Mouse (Mus musculus) embryonic facial prominence, embryonic 12.5 days (tissue): ENCODE results near the gene Ablim2. TPM values are rescaled to one million over a fixed set of nuclear protein-coding genes. Genes with fewer than 3 reads are reported as not detected.
A peak's percentile ranks its signal among the peaks of the same experiment; 100 is the strongest.

Source experiments
- ATAC-seq: fragments of 200-750 bp; cut with Nextera tagmentation; 2 replicates; pipeline ENCODE4 v1.8.0; 2017; ENCODE audit not compliant: insufficient number of reproducible peaks, insufficient read depth, low FRiP score, low TSS enrichment
- H3K27ac ChIP-seq: fragments of 300-500 bp; sonication (generic); 2 replicates; pipeline ENCODE4 v1.5.1; 2016; ENCODE audit warnings: mild to moderate bottlenecking
- H3K27me3 ChIP-seq: fragments of 300-500 bp; sonication (generic); 2 replicates; pipeline ENCODE4 v1.6.1; 2016; ENCODE audit warnings: mild to moderate bottlenecking, moderate library complexity
- H3K36me3 ChIP-seq: fragments of 300-500 bp; sonication (generic); 2 replicates; pipeline ENCODE4 v1.6.1; 2016; ENCODE audit warnings: mild to moderate bottlenecking
- H3K4me1 ChIP-seq: fragments of 300-500 bp; sonication (generic); 2 replicates; pipeline ENCODE4 v1.6.1; 2016
- H3K4me2 ChIP-seq: fragments of 300-500 bp; sonication (generic); replicated peaks from 2 replicates; pipeline ENCODE4 v1.6.1; 2016; ENCODE audit warnings: mild to moderate bottlenecking, moderate library complexity
- H3K4me3 ChIP-seq: fragments of 300-500 bp; sonication (generic); 2 replicates; pipeline ENCODE4 v1.5.1; 2016; ENCODE audit warnings: mild to moderate bottlenecking
- H3K9ac ChIP-seq: fragments of 300-500 bp; sonication (generic); 2 replicates; pipeline ENCODE4 v1.6.1; 2016; ENCODE audit warnings: mild to moderate bottlenecking, moderate library complexity
- H3K9me3 ChIP-seq: fragments of 300-500 bp; sonication (generic); 2 replicates; pipeline ENCODE4 v1.6.1; 2016; ENCODE audit warnings: mild to moderate bottlenecking, moderate library complexity
- WGBS: fragments of 180-500 bp; shearing (Covaris S2); methylation state at CpG from one replicate; pipeline ENCODE4 v1.1.7; 2016; 5-methylcytosine and 5-hydroxymethylcytosine counted together
- polyA plus RNA-seq: library from polyadenylated mRNA; unstranded; fragments of >200 nt; fragmentation: Nextera tagmentation; extraction: Ambion mirVana; gene quantifications from 2 replicates; pipeline ENCODE4 v1.2.1, GENCODE M21; 2016

Ablim2 gene
- polyA plus RNA-seq, 1 experiment from 2014 or later: 0.37 TPM

GRCm38 (mm10) chr5:35739536-35740278, 18.0 kb upstream of the Ablim2 start, which contains the start of gene Sh3tc1:
TSS of gene Sh3tc1 (minus strand) at chr5:35739987.
- H3K4me3 ChIP-seq: no peak within 1 kb of the TSS
- 12% methylated on average over 10 of the region's 10 CpGs for WGBS
- no peaks in the 10 kb centered on the region for H3K9me3 ChIP-seq
- H3K36me3 ChIP-seq: no peaks in the 10 kb centered on the region
- H3K9ac ChIP-seq: 0 out of 2 replicates have a peak within 1 kb of the TSS, but pooled peaks have one; percentile 10
- ATAC-seq: no peak
- no peak within 1 kb of the TSS for H3K27ac ChIP-seq
- H3K27me3 ChIP-seq: peaks cover 28% of the 10 kb centered on the region
- no peak within 1 kb of the TSS for H3K4me2 ChIP-seq
- peaks cover 8% of the 10 kb centered on the region for H3K4me1 ChIP-seq

GRCm38 (mm10) chr5:35740716-35741115, 17.0 kb upstream of the Ablim2 start:
- H3K27me3 ChIP-seq: peaks cover 28% of the 10 kb centered on the region
- ATAC-seq: no peak
- H3K4me1 ChIP-seq: peaks cover 8% of the 10 kb centered on the region
- H3K4me2 ChIP-seq: no peak overlapping the region
- no peak overlapping the region for H3K9ac ChIP-seq
- no peaks in the 10 kb centered on the region for H3K9me3 ChIP-seq
- 7% methylated on average over 10 of the region's 10 CpGs for WGBS
- no peak overlapping the region for H3K27ac ChIP-seq
- no peaks in the 10 kb centered on the region for H3K36me3 ChIP-seq
- H3K4me3 ChIP-seq: no peak overlapping the region

- no peak for ATAC-seq
- Histone ChIP-seq H3K9me3 (no peaks in the 10 kb centered on the region), H3K4me3 (no peak overlapping the region), H3K4me2 (no peak overlapping the region), H3K4me1 (peaks cover 8% of the 10 kb centered on the region), H3K9ac (no peak overlapping the region), H3K27me3 (peaks cover 28% of the 10 kb centered on the region), H3K36me3 (no peaks in the 10 kb centered on the region), H3K27ac (no peak overlapping the region)
- WGBS: 47% methylated on average over 13 of the region's 13 CpGs
These were observed 16.4 kb upstream of the Ablim2 start for GRCm38 (mm10) chr5:35741225-35741820.

GRCm38 (mm10) chr5:35743238-35743951, 14.3 kb upstream of the Ablim2 start:
- Histone ChIP-seq H3K4me1 (peaks cover 8% of the 10 kb centered on the region), H3K9ac (no peak overlapping the region), H3K4me2 (no peak overlapping the region), H3K27me3 (peaks cover 28% of the 10 kb centered on the region), H3K9me3 (no peaks in the 10 kb centered on the region), H3K27ac (no peak overlapping the region), H3K36me3 (no peaks in the 10 kb centered on the region), H3K4me3 (no peak overlapping the region)
- ATAC-seq: no peak
- 73% methylated on average over 8 of the region's 8 CpGs for WGBS

- 82% methylated on average over 7 of the region's 7 CpGs for WGBS
- Histone ChIP-seq H3K9ac (no peak overlapping the region), H3K4me1 (peaks cover 8% of the 10 kb centered on the region), H3K4me3 (no peak overlapping the region), H3K9me3 (no peaks in the 10 kb centered on the region), H3K27me3 (peaks cover 27% of the 10 kb centered on the region), H3K36me3 (no peaks in the 10 kb centered on the region), H3K4me2 (no peak overlapping the region), H3K27ac (no peak overlapping the region)
- no peak for ATAC-seq
These were observed 13.5 kb upstream of the Ablim2 start for GRCm38 (mm10) chr5:35743990-35744722.

GRCm38 (mm10) chr5:35745406-35745805, 12.3 kb upstream of the Ablim2 start:
- no peak for ATAC-seq
- Histone ChIP-seq H3K27ac (no peak overlapping the region), H3K9ac (no peak overlapping the region), H3K36me3 (no peaks in the 10 kb centered on the region), H3K4me1 (peaks cover 1% of the 10 kb centered on the region), H3K4me2 (no peak overlapping the region), H3K4me3 (no peak overlapping the region), H3K9me3 (no peaks in the 10 kb centered on the region), H3K27me3 (peaks cover 14% of the 10 kb centered on the region)
- WGBS: 72% methylated on average over 5 of the region's 5 CpGs

- H3K9ac ChIP-seq: no peak overlapping the region
- H3K36me3 ChIP-seq: no peaks in the 10 kb centered on the region
- no peak overlapping the region for H3K4me3 ChIP-seq
- no peak overlapping the region for H3K27ac ChIP-seq
- H3K9me3 ChIP-seq: no peaks in the 10 kb centered on the region
- no peaks in the 10 kb centered on the region for H3K4me1 ChIP-seq
- 28% methylated on average over 4 of the region's 4 CpGs for WGBS
- H3K4me2 ChIP-seq: no peak overlapping the region
- H3K27me3 ChIP-seq: 0 out of 2 replicates have a peak, but pooled peaks cover under 1% of the 10 kb centered on the region
- no peak for ATAC-seq
These were observed 10.8 kb upstream of the Ablim2 start for GRCm38 (mm10) chr5:35746910-35747309.

- H3K27me3 ChIP-seq: no peaks in the 10 kb centered on the region
These were observed 8.3 kb upstream of the Ablim2 start for GRCm38 (mm10) chr5:35749416-35749815.

GRCm38 (mm10) chr5:35750026-35750425, 7.7 kb upstream of the Ablim2 start:
- Histone ChIP-seq H3K27ac (no peak overlapping the region), H3K27me3 (no peaks in the 10 kb centered on the region), H3K36me3 (no peaks in the 10 kb centered on the region), H3K4me2 (no peak overlapping the region), H3K9ac (no peak overlapping the region), H3K9me3 (no peaks in the 10 kb centered on the region), H3K4me1 (no peaks in the 10 kb centered on the region), H3K4me3 (no peak overlapping the region)
- ATAC-seq: no peak
- 85% methylated on average over 1 of the region's 1 CpGs for WGBS

More at GRCm38 (mm10) chr5:35749416-35749815, 8.3 kb upstream of the Ablim2 start:
- Histone ChIP-seq H3K9ac (no peak overlapping the region), H3K27ac (no peak overlapping the region), H3K36me3 (no peaks in the 10 kb centered on the region), H3K9me3 (no peaks in the 10 kb centered on the region), H3K4me3 (no peak overlapping the region), H3K4me1 (no peaks in the 10 kb centered on the region), H3K4me2 (no peak overlapping the region)
- no peak for ATAC-seq
- WGBS: 46% methylated on average over 3 of the region's 3 CpGs

- no peak overlapping the region for H3K9ac ChIP-seq
- no peak overlapping the region for H3K4me2 ChIP-seq
- H3K27me3 ChIP-seq: 0 out of 2 replicates have a peak, but pooled peaks cover 3% of the 10 kb centered on the region
- no peaks in the 10 kb centered on the region for H3K36me3 ChIP-seq
- no peak for ATAC-seq
- no peaks in the 10 kb centered on the region for H3K4me1 ChIP-seq
- no peak overlapping the region for H3K27ac ChIP-seq
- WGBS: 79% methylated on average over 7 of the region's 7 CpGs
- H3K9me3 ChIP-seq: no peaks in the 10 kb centered on the region
- no peak overlapping the region for H3K4me3 ChIP-seq
These were observed 6.7 kb upstream of the Ablim2 start for GRCm38 (mm10) chr5:35751016-35751415.

- H3K4me2 ChIP-seq: no peak overlapping the region
- H3K9ac ChIP-seq: no peak overlapping the region
- H3K36me3 ChIP-seq: no peaks in the 10 kb centered on the region
- peaks cover 44% of the 10 kb centered on the region for H3K27me3 ChIP-seq
- H3K27ac ChIP-seq: no peak overlapping the region
- no peak overlapping the region for H3K4me3 ChIP-seq
- peaks cover 17% of the 10 kb centered on the region; the same call in 1 of the 2 replicates for H3K4me1 ChIP-seq
- 31% methylated on average over 5 of the region's 5 CpGs for WGBS
- no peaks in the 10 kb centered on the region for H3K9me3 ChIP-seq
- no peak for ATAC-seq
These were observed 2.4 kb upstream of the Ablim2 start for GRCm38 (mm10) chr5:35755131-35755733.
